Mouse (Mus musculus) urinary bladder, adult 18-20 months (tissue): Measurements from ENCODE around the gene Ppfia4.

Experiments
- DNase-seq, 2 experiments: peaks; one replicate each; pipeline ENCODE4 v3.0.0; 2022; ENCODE audit warnings: low spot score in 2 of 2, mixed read lengths in 2 of 2

Ppfia4 gene

DNA sequence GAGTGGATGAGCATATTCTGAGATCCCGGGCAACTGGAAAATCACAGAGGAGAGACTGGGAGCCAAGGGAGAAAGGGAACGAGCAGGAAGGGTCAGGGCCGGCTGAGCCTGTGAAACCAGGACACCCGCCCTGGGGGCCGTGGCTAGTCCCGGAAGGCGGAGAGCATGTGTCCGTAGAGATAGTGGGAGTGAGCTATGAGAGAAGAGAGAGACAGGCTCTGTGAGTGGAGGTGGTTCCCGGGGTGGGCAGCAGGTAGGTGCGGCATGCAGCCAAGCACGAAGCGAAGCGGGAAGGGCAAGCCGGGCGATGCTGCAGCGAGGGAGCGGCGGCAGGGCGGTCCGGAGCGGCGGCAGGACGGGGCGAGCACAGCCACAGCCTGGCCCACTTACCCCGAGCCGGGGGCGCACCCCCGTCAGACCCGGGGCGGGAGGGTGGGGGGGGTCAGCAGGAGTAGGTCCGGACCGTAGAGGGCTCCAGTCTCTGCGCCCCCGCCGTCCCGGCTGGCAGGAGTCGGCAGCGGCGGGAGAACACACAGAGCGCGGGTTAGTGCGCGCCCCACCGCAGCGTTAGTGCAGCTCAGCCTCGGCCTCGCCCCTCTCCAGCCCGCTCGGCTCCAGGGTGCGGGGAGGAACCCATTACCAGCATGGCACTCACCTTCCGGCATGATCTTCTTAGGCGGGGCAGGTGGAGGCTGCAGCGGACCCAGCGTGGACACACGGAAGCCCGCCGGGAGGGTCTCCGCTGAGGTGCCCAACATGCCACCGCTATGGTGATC, 33.9 kb downstream of the Ppfia4 start:
- peak in 1 of 2 experiments; percentile 38 for DNase-seq

DNA sequence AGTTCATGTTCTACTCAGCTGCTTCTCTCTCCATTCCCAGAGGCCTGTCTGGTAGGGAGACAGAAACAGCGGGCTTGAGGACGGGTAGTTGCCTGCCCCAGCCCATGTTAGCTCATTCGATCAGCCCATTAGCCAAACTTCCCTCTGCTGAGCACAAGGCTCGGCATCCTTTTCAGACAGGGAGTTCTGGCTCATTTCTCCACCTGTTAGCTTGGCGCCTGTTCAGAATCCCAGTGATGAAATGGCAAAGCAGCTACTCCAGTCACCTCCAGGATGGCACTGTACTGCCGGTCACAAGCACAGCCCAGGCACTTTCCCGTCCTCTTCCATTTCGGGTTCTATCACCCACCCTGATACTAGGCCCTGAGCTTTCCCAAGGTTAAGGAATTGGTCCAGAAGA, 35.5 kb downstream of the Ppfia4 start:
- DNase-seq, result no peak

DNA sequence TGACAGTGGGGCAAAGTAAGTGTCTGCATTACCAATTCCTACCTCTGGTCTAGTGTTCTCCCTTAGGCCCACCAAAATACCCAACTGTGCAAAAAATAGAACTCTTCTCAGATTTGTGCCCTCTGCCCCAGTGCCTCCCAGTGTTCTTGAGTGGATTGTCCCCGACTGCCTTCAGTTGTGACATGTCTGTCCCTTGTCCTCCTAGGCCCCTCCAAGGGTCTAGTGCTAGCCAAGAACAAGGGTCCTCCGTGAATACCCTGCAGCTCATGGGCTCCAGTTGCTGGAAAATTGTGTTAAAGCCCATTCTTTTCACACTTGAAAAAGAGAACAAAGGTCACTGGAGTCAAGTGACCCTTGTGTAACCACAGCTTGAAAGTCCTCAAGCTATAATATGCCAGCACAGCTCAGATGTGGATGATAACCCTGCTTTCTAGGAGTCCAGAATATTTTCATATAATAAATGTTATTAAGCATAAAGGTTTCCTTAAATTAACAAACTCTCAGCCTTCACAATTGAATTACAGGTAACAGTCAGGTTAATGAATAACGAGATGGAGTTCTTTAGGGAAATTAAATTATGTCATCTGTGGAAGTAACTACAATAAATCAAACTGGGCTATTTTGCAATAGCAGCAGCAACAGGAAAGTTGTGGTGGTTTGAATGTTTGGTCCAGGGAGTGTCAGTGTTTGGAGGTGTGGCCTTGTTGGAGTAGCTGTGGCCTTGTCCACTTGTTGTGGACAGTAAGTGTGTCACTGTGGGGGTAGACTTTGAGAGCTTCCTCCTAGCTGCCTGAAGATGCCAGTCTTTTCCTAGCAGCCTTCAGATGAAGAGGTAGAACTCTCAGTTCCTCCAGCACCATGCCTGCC, 38.8 kb downstream of the Ppfia4 start:
- DNase-seq, result peak in 1 of 2 experiments; percentile 19

DNA sequence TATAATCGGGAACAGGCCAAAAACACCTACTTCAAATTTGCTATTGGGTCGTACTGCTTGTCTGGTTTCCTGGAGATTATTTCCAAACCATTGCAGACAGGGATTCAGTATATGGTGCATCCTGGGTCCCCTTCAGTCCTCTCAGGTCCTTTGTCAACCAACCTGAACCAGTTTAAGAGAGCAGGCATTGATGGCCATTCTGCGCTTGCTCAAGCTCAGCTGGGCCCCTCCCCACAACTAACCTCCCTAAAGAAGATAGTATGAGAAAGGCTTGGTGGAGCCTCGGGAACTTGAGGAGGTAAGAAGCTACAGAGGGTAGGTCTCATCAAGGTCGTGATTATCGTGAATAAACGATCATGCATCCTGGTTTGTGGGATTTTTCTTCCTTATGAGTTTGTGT, 39.5 kb downstream of the Ppfia4 start:
- DNase-seq, result no peak

DNA sequence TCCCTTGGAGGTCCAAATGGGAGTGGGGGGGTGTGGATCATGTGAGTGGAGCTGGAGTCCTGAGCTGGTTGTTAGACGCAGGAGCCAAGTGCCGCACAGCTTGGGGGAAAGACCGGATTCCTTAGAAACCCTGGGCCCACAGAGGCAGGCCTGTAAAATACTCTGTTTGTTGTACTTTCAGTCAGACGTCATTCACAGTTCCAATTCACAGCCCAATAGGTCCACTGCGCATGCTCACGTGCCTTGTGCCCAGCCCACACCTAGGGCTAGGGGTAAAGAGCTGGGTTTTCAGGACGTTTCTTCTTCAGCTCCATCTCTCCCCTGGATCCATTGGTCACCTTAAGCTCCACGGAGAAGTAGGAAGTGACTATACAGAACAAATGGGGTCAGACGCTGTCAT, 40.1 kb downstream of the Ppfia4 start:
- DNase-seq, result no peak

DNA sequence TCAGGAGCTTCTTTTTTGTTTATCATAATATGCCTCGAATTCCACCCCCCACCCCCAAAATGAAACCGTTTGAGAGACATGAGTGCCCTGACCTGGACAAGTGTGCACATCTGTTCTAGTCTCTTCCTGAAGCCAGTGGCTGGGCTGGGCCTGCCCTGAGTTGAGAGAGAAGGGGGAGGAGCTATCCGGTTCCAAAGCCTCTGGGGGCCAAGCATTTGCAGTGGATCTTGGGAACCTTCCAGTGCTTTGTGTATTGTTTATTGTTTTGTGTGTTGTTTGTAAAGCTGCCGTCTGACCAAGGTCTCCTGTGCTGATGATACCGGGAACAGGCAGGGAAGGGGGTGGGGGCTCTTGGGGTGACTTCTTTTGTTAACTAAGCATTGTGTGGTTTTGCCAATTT, 40.7 kb downstream of the Ppfia4 start:
- no peak for DNase-seq

DNA sequence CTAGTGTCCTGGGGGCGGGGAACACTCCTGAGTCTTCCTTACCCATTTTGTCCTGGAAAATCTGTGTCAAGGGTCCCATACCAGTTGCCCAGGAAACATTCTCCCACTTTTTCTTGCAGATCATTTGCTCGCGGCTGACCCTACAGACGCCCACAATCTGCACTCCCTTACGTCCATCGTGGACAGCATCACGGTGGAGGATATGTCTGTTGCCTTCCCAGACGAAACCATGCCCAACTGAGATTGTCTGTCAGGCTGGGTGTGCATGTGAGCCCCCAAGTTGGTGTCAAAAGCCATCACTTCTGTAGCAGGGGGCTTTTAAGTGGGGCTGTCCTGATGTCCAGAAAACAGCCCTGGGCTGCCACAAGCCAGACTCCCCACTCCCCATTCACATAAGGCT, 41.2 kb downstream of the Ppfia4 start:
- DNase-seq, result no peak

DNA sequence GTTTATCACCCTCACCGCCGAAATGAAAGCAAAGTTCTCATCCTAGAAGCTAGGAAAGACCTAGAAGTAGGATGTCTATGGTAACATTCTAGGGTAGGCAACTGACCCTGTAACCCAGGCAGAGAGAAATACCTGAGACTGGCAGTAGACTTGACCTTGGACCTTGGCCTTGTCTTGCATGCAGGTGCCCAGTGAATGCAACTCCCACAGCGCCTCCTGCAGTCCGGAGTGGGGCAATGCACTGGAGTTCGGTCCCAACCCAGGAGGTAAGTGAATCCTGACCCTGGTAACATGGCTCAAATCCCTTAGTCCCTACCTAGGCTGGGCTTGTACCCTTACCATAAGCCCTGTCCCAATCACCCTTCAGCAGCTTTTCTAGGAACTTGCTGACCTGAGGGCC, 41.8 kb downstream of the Ppfia4 start:
- no peak for DNase-seq

DNA sequence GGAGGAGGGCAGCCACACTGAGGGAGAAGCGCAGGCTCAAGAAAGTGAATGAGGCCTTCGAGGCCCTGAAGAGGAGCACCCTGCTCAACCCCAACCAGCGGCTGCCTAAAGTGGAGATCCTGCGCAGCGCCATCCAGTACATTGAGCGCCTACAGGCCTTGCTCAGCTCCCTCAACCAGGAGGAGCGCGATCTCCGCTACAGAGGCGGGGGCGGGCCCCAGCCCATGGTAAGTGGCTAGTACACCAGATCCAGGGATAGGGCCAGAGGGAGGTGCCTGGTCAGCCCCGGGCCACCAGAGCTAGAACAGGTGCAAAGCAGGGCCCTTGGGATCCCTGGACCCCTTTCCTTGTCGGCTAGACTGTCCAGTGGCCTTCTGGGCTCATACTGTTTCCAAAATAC, 42.4 kb downstream of the Ppfia4 start:
- DNase-seq, result no peak

DNA sequence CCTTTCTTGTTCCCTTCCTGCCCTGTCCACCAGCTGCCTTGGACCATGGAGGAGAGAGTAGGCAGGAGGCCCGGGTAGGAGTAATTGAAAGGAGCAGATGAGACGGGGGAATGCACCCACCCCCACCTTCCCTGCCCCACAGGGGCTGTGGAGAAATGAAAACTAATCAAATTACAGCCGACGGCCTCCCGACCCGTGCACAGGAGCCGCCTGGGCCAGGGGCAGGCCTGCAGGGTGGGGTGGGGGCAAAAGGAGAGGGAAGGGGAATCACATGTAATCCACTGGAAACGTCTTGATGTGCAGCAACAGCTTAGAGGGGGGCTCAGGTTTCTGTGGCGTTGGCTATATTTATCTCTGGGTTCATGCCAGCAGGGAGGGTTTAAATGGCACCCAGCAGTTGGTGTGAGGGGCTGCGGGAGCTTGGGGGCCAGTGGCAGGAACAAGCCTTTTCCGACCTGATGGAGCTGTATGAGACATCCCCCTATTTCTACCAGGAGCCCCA, 43.1 kb downstream of the Ppfia4 start, which contains the start of gene Myog:
Myog (plus strand) TSS at position 392 of the 502 bp plus-strand sequence.
- no peak for DNase-seq

DNA sequence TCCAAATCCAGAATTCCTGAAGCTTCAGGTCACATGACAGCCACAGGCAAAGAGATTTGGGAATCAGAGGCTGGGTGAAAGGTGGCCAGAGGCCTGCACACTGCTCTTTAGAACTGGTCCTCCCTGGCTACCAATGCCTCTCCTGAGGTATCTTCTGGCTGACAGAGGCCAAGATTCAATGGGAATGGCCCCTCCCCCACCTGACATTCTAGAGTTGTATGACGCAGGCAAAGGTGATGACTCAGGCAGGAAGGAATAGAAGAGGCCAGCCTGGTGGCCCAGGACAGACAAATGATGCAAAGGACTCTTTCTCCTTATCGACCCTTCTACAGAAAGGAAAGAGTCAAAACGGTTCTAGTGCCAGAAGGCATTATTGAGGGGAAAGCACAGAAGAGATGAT, 44.5 kb downstream of the Ppfia4 start:
- DNase-seq, result no peak

DNA sequence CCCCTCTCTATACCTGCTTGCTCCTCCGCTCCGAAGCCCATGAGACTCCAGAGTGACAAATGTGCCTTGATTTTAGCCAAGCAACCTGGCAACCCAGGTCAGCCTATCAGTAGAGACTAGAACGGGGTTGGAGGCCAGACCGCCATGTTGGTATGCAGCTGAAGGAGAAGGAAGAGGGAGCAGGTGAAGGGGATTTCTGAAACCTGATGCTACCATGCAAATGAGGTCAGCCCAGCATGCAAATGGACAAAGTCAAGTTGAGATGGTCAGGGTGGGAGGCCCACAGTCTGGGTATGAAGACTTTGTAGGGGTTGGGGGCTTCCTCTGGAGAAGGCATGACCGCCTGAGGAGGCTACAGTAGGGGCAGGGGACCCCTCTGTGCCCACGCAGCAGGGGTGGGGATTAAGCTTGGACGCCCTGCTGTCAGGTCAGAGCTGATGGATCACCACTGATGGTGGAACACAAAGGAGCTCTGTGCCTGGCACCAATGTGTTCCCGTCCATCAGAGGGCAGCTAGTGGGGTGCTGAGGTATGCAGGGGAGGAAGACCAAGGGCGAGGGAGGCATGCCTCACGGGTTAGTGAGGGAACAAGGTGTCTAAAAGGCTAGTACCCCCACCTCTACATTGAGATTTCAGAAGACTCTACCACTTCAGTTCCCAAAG, 47.1 kb downstream of the Ppfia4 start:
- DNase-seq, result no peak

DNA sequence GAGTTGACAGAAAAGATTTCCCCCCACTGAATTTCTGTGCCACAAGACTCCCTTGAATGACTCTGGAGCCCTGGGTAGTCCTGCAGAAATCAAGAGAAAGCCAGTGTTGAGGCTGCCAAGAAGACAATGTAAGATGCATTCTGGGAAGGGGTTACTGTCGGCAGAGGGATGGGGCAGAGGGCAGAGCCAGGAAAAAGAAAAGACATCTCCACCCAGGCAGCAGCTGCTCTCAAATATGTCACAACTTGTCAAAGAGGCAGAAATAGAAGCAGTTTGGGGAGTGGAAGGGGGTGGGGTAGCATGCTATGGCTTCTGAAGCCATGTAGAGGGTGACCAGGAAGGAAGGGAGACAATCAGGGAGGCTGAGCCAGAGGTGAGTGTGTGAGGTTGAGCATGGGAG, 49.6 kb downstream of the Ppfia4 start:
- DNase-seq, result no peak

DNA sequence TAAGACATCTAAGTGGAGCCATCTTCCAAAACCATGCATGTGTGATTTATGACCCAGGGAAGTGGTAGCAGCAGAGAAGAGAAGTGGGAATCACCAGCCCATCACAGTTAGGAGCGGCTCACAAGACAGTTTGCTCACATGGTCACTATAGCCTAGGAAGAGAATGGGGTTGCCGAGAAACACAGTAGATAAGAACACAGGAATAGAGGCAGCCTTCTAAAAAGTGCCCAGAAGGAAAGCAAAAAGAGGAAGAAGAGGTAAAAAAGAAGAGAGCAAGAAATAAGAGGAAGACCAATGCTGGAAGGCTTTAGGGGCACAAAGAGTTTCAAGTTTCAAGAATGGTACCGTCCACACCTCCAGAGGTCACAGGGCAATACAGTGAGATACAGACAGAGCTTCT, 50.4 kb downstream of the Ppfia4 start:
- DNase-seq, result no peak

DNA sequence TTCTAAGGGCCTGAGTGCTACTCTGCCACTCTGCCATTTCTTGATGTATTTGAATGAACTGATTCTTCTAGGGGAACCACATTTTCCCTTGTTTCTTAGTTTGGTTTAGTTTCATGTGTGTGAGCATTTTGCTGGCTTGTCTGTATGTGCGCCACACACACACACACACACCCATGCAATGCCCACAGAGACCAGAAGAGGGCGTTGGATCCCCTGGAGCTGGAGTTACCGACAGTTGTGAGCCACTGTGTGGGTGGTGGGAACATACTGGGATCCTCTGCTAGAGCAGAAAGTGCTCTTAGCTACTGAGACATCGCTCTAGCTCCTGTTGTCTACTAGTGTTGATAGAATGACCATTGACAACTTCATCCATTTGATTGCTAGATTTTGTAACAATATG, 51.2 kb downstream of the Ppfia4 start:
- DNase-seq, result no peak

DNA sequence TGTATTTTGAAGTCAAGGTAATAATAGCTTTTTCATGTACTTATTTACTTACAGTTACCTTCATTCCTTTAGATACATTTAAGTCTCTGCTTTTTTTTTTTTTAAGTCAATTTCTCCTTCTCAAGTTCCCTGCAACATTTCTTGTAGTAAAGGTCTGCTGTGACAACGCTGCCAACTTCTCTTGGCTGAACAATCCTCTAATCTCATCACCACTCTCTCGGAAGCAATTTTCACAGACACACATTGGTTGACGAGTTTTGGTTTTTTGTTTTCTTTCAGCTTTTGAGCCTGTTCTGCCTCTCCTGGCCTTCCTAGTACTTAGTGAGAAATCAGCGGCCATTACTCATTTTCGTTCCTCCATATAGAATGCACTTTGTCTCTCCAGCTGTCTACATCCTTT, 52.6 kb downstream of the Ppfia4 start:
- DNase-seq, result no peak

DNA sequence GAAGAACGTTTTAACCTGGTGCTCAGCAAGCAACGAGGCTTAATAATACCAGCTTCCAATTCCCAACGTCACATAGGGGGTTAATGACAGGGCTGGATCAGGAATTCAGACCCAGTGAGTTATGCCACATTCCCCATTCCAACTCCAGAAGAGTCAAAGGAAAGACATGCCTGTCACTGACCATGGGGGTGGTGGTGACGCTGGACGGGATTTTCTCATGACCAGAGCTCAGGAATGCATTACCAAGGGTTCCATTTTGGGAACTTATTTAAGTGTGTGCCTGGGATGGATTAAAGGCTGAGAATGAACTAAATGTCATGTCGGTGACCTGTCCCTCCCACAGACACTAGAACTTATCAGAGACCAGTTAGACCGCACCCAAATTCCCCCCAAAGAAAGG, 55.9 kb downstream of the Ppfia4 start:
- no peak for DNase-seq

DNA sequence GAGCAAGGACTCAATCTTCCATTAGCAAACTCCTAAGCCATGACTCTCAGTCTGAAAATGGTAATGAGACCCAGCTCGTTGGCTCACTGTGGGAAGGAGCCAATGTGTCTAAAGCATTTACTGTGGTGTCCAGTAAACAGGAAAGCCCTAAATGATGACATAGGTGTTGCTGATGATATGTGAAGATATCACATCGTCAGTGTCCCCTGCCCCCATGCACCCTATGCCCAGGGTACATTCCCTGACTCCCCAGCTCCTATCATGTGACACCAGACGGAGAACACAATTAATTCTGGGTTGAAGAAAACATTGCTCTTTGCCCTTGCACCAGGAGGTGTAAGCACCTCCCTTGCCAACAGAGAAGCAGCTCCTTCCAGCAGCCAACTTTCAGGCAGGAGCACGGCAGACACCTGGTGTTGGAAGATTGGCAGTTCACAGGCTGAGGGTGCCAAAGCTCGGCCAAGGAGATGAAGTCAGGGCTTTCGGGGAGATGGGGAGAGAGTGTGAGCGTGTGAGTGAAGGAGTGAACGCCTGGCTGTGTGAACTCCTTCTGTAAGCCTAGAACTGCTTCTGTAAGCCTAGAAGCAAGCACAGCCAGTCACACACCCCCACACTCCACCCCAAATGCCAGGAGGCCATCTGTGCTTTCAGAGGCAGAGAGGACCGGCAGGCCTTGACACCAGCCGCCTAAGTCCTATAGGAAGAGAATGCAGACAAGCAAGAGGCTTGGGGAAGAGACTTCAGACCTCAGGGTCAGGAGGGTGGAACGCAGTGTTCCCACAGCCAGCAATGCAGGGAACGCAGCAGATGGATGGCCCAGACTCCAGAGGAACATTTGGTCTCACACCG, 56.9 kb downstream of the Ppfia4 start:
- no peak for DNase-seq

DNA sequence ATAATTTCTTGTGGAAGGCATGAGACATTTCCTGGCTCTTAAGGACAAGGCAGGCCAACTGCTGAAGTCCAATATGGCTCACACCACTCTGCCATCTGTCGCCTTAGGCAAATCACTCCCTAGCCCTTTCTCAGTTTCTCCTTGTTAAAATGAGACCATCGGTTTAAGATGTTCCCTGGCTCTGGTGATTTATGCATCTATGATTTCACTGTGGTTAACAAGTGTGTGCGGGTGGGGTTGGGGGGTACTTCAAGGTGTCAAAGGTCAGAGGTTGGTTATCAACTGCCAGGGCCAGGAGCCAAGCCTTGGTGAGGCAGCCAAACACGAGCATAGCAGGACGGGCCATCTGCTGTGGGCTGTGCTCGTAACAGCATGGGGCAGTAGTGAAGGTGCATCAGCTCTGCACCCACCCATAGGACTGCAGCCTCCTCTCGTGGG, 58.2 kb downstream of the Ppfia4 start:
- DNase-seq, result no peak

DNA sequence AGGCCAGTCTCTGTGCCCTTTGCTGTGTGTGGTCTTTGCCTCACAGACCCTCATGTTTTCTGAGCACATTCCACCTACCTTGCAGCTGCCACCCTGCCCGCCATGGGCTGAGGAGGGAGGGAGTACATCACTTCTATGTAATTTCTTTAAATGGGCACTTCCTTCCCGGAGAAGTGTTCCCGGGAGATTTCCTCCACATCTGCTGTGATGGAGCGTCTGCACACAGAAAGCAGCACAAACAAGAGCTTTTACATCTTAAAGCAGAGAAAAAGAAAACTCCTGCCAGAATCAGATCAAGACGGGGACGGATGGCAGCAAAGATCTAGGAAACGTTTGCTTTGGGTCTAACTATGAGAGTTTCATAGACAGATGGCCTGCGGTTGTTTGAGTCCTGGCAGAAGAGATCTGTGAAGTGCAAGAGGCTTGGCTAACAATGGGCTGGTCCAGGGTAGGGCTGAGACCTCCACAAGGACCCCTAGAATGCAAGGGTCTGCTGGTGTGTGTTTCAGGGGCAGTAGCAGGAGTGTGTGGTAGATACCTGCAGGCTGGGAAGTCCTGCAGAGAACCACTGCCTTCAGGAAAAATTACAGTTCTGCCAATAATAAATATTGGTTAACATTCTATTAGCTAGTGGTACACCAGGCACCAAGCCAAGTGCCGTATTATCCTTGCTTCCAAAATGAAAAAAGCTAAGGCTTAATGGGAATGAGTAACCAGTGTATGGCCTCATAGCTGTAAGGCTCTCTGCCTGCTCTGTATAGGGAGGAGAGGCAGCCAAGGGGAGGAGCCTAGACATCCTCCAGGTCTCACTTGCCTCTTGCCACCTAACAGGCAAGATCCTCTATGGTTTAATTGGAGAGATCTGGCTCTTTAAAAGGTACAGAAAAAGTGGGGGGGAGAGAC, 59.0 kb downstream of the Ppfia4 start:
- no peak for DNase-seq
